Mouse (Mus musculus): ENCODE measurements around the gene Hdac7. TPM values are rescaled to one million over a fixed set of nuclear protein-coding genes. Genes with fewer than 3 reads are reported as not detected.
A peak's percentile ranks its signal among the peaks of the same experiment; 100 is the strongest.

Hdac7 gene
- polyA plus RNA-seq, 1 experiment: 64.7 TPM

DNA sequence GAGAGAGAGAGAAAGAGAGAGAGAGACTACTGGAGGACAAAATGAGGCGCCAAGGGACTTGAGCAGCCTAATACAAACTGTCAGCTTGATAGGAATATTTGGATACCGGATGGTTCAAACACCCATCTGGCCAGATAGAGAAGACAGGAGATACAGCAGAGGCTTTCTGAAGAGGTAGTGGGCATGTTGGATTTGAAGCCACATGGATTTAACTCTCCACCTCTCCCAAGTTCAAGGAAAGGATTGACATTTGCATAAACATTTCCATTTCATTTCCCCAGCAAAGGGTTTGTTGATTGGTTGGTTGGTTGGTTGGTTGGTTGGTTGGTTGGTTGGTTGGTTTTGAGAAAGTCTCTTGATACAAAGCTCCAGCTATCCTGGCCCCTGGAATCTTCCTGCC lies 3.6 kb upstream of the Hdac7 start:
- Histone ChIP-seq H3K27ac (ENCODE audit: insufficient read depth, low read length) (no peak overlapping the region), H3K4me1 (ENCODE audit: control insufficient read depth, insufficient read depth, low read length) (peaks cover 1% of the 10 kb centered on the region; the same call in 1 of the 2 replicates), H3K4me3 (ENCODE audit: insufficient read depth, low read length) (no peak overlapping the region)
- TF ChIP-seq POLR2A (IDR thresholded peaks at IDR 0.05; ENCODE audit: extremely low read depth, insufficient read depth, low read length): no peak

DNA sequence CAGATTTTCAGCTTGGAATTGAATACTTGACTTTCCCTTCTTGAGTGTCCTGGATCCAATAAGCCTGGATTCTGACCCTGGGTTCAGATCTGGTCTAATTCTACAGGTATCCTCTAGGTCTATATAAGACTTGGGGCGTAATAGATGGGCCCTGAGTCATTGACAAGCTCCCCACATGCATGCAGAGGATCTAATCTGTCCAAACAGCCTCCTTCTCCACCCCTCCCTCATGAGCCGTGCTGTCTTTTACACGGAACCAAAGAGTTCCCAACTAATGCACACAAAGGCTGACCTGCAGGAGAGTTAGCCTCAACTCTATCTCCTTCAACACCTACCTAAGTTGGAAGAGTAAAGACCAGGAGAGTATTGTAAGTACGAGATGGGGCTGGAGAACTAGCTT lies 3.0 kb upstream of the Hdac7 start:
- Histone ChIP-seq H3K4me1 (ENCODE audit: control insufficient read depth, insufficient read depth, low read length) (peaks cover 1% of the 10 kb centered on the region; the same call in 1 of the 2 replicates), H3K4me3 (ENCODE audit: insufficient read depth, low read length) (no peak overlapping the region), H3K27ac (ENCODE audit: insufficient read depth, low read length) (no peak overlapping the region)
- TF ChIP-seq POLR2A (IDR thresholded peaks at IDR 0.05; ENCODE audit: extremely low read depth, insufficient read depth, low read length) (no peak), CTCF (IDR thresholded peaks at IDR 0.05; ENCODE audit: extremely low read depth, insufficient read depth, low read length) (no peak)

DNA sequence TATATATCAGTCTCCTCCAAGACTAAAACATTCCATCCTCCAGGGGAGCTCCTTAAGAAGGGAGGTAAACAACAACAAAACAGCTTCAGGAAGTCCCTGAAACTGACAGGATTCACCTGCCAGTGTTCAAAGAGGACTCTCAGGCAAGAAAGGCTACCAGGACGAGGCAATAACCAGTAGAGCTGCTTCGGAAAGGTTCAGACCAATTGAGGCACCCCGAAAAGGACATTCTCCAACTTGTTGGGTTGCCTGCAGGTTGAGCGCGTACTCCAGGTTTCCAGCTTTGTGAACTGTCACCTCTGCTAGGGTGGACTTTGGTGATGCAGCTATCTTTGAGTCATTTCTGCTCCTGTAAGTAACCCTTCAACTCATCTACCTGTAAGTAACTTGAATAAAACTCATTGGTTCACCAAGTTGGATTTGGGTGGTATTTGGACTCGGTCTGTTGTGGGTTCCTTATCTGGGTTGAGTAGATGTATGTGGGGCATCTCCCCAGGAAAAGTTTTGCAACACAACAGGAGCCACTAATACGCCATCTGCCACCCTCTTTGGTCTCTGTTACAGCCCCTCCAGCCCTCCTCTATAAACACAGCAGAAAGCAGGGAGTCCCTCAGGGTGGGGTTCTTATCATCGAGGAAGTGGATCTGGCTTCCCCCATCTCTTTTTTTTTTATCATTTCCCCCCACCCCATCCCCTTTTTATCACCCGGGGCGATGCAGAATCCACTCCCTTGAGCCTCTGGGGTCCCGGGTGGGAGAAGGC lies 2.0 kb upstream of the Hdac7 start:
- Histone ChIP-seq H3K27ac (ENCODE audit: insufficient read depth, low read length) (no peak overlapping the region), H3K4me3 (ENCODE audit: insufficient read depth, low read length) (no peak overlapping the region), H3K4me1 (ENCODE audit: control insufficient read depth, insufficient read depth, low read length) (peaks cover 1% of the 10 kb centered on the region; the same call in 1 of the 2 replicates)
- TF ChIP-seq CTCF (IDR thresholded peaks at IDR 0.05; ENCODE audit: extremely low read depth, insufficient read depth, low read length) (no peak), POLR2A (IDR thresholded peaks at IDR 0.05; ENCODE audit: extremely low read depth, insufficient read depth, low read length) (no peak)

DNA sequence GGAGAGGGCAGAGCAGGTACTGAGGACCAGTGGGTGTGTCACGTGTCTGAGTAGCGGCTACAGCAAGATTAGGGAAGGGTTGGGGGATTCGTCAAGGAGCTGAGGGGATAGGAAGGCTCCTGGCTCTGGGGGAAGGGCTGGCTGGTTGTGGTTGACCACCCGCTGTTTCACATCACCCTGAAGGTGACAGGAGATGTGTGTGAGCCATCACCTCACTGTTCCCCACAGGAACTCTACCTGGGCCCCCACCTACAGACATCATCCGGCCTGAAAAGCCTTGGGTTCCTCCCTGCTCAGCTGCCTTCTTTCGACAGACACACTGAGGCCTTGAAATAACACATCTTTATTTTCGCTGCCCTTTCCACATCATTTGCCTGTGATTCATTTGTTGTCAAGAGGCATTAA lies 1.1 kb downstream of the Hdac7 start:
- H3K4me1 ChIP-seq (ENCODE audit: control insufficient read depth, insufficient read depth, low read length): no peaks in the 10 kb centered on the region
- TF ChIP-seq CTCF (IDR thresholded peaks at IDR 0.05; ENCODE audit: extremely low read depth, insufficient read depth, low read length): no peak
- no peak for TF ChIP-seq POLR2A (IDR thresholded peaks at IDR 0.05; ENCODE audit: extremely low read depth, insufficient read depth, low read length)
- no peak overlapping the region for H3K4me3 ChIP-seq (ENCODE audit: insufficient read depth, low read length)
- H3K27ac ChIP-seq (ENCODE audit: insufficient read depth, low read length): no peak overlapping the region

DNA sequence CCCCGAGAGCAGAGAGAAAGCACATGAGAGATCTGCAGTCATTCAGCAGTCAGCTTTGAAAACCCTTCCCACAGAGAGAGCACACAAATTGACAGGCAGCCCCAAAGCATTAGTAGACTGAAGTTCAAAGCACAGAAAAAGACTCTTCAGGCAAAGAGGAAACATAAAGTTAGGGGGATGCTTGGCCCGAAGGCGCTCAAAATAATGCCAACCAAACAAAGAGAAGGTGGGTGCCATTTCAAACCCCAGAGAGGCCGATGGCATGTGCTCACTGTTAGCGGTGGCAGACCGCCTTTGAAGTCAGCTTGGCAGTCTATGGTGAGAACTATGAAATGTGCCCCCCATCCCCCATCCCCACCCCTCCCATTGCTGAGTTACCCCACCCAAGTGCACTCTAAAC lies 2.2 kb downstream of the Hdac7 start:
- Histone ChIP-seq H3K4me1 (ENCODE audit: control insufficient read depth, insufficient read depth, low read length) (peaks cover 2% of the 10 kb centered on the region), H3K4me3 (ENCODE audit: insufficient read depth, low read length) (no peak overlapping the region), H3K27ac (ENCODE audit: insufficient read depth, low read length) (no peak overlapping the region)
- TF ChIP-seq CTCF (IDR thresholded peaks at IDR 0.05; ENCODE audit: extremely low read depth, insufficient read depth, low read length) (no peak), POLR2A (IDR thresholded peaks at IDR 0.05; ENCODE audit: extremely low read depth, insufficient read depth, low read length) (no peak)

DNA sequence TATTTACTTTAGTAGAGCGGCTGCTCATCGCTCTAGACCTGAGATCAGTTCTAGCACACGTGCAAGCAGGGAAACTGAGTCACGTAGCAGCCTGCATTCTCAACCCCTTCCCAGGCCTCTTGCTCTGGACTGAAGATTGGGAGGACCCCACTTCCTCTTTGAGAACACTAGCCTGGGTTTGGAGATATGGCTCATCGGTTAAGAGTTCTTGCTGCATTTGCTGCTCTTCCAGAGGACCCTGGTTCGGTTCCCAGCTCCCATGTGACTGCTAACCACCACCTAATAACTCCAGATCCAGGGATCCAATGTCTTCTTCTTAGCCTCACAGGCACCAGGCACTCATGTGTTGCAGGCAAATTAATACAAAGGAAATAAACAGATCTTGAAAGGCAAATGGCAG lies 2.9 kb downstream of the Hdac7 start:
- H3K27ac ChIP-seq (ENCODE audit: insufficient read depth, low read length): no peak overlapping the region
- no peak overlapping the region for H3K4me3 ChIP-seq (ENCODE audit: insufficient read depth, low read length)
- peaks cover 2% of the 10 kb centered on the region for H3K4me1 ChIP-seq (ENCODE audit: control insufficient read depth, insufficient read depth, low read length)
- no peak for TF ChIP-seq POLR2A (IDR thresholded peaks at IDR 0.05; ENCODE audit: extremely low read depth, insufficient read depth, low read length)
- TF ChIP-seq CTCF (IDR thresholded peaks at IDR 0.05; ENCODE audit: extremely low read depth, insufficient read depth, low read length): no peak

DNA sequence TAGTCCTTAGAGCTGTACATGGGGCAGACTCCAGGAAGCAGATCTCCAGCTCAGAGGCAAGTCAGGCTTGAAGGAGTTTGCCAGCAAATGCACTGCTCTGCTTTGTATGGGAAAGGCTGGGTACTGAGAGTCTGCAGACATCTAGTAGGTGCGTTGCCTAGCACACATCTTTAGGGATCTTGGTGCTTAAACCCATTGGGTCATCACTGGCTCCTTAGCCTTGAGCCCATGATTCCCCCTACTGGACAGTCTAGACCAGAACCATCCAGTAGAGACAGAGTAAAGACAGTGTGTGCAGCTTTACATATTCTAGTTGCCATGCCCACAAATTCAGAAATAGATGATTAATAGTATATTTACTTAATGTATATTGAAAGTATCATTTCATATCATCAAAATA lies 3.5 kb downstream of the Hdac7 start:
- no peak overlapping the region for H3K27ac ChIP-seq (ENCODE audit: insufficient read depth, low read length)
- H3K4me3 ChIP-seq (ENCODE audit: insufficient read depth, low read length): no peak overlapping the region
- TF ChIP-seq POLR2A (IDR thresholded peaks at IDR 0.05; ENCODE audit: extremely low read depth, insufficient read depth, low read length) (no peak), CTCF (IDR thresholded peaks at IDR 0.05; ENCODE audit: extremely low read depth, insufficient read depth, low read length) (peak; percentile 22; the same call in 1 of the 2 replicates)
- H3K4me1 ChIP-seq (ENCODE audit: control insufficient read depth, insufficient read depth, low read length): peaks cover 2% of the 10 kb centered on the region

DNA sequence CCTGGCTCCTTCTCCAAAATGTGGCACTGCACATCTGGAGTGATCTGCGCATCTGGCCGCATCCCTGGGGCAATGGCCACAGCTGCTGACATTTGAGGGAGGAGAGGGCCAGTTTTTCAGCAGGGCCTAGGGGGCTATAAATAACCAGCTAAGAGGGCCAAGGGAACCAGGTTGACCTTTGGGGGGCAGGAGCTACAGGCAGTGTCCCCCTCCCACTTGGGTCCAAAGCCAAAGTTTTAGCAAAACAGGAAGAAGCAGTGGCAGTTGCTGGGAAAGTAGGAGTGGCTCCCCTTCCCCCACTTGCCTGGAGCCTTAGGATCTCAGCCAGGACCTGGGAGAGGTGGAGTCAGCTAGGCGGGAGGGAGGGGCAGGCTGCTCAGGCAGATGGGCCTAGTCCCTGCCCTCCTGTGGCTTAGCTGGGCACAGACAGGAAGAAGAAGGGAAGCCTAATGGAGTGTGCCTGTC lies 4.3 kb downstream of the Hdac7 start:
- H3K27ac ChIP-seq (ENCODE audit: insufficient read depth, low read length): no peak overlapping the region
- TF ChIP-seq CTCF (IDR thresholded peaks at IDR 0.05; ENCODE audit: extremely low read depth, insufficient read depth, low read length) (no peak), POLR2A (IDR thresholded peaks at IDR 0.05; ENCODE audit: extremely low read depth, insufficient read depth, low read length) (no peak)
- no peak overlapping the region for H3K4me3 ChIP-seq (ENCODE audit: insufficient read depth, low read length)
- H3K4me1 ChIP-seq (ENCODE audit: control insufficient read depth, insufficient read depth, low read length): peaks cover 2% of the 10 kb centered on the region

DNA sequence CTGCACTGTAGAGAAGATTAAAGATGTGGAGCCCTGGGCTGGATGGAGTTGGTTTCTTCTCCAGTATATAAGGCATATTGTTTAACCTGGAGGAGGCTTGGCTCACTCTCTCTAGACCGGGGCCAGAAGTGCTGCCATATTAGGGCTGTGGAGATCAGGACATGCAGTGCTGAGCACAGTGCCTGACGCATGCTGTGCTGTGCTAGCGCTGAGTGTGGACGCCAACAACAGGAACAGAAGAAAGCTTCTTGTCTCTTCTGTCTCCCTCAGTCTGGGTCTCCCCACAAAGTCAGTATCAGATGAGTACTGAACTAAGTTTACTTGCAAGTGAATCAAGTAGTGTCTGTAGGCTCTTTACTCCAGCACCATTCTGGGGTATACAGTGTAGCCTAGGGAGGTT lies 4.8 kb downstream of the Hdac7 start:
- Histone ChIP-seq H3K27ac (ENCODE audit: insufficient read depth, low read length) (no peak overlapping the region), H3K4me3 (ENCODE audit: insufficient read depth, low read length) (no peak overlapping the region), H3K4me1 (ENCODE audit: control insufficient read depth, insufficient read depth, low read length) (peaks cover 2% of the 10 kb centered on the region)
- no peak for TF ChIP-seq POLR2A (IDR thresholded peaks at IDR 0.05; ENCODE audit: extremely low read depth, insufficient read depth, low read length)
- no peak for TF ChIP-seq CTCF (IDR thresholded peaks at IDR 0.05; ENCODE audit: extremely low read depth, insufficient read depth, low read length)

DNA sequence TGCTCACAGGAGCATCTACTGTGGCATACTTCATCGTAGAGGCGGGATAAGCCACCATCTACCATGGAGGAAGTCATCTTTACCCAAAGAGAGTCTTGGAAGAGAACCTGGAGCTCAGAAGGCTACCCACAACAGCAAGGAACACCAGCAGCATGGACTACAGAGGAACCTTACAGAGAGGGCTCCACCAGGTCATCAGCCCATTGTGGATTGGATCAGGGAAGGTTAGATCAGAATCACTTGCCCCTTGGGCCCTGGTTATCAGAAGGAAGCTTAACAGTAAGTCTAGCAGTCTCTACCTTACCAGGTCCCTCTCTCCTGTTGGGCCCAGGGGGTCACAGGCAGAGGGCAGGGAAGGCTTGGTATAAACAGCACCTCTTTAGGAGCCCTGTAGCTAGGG lies 5.3 kb downstream of the Hdac7 start:
- Histone ChIP-seq H3K4me3 (ENCODE audit: insufficient read depth, low read length) (no peak overlapping the region), H3K27ac (ENCODE audit: insufficient read depth, low read length) (no peak overlapping the region), H3K4me1 (ENCODE audit: control insufficient read depth, insufficient read depth, low read length) (peaks cover 2% of the 10 kb centered on the region)
- TF ChIP-seq CTCF (IDR thresholded peaks at IDR 0.05; ENCODE audit: extremely low read depth, insufficient read depth, low read length) (no peak), POLR2A (IDR thresholded peaks at IDR 0.05; ENCODE audit: extremely low read depth, insufficient read depth, low read length) (no peak)

All from cortical plate, adult 2 months (tissue).